Mouse (Mus musculus): Measurements from ENCODE around the gene Dgkg.

DNA sequence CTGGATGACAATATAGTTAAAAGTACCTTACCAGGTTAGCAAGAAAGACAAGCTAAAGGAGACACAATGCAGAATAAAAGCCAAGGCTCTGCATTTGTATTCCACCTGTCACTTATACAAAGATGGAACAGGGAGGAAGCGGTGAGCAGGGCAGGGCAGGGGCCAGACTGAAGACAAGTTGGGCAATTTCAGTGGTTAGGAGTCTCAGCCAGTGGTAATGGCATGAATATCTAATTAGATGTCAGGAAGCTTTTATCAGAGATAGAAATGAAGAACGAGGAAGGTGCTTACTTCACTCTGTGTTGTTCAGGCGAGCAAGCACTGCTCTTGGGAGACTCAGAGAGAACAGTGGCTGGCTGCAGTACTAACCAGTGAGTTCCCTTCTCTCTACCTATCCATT, 5.8 kb downstream of the Dgkg start:
- no peak for TF ChIP-seq CTCF (IDR thresholded peaks at IDR 0.05; ENCODE audit: low read depth)
- TF ChIP-seq EP300 (IDR thresholded peaks at IDR 0.05; ENCODE audit: low read depth) = no peak

Measured in heart, postnatal 0 days (tissue).